Mouse (Mus musculus) liver, postnatal 0 days (tissue): ENCODE measurements around the gene Methig1. TPM values are rescaled to one million over a fixed set of nuclear protein-coding genes. Genes with fewer than 3 reads are reported as not detected.
A peak's percentile ranks its signal among the peaks of the same experiment; 100 is the strongest.
"Not testable (repeated sequence)": the region's sequence is repeated elsewhere in the genome, so short reads cannot be mapped to it uniquely, and the experiment has no call there.

ENCODE experiments used
- ATAC-seq: fragments of 200-750 bp; cut with Nextera tagmentation; 2 replicates; pipeline ENCODE4 v1.8.0; 2017; ENCODE audit warnings: mild to moderate bottlenecking, moderate library complexity
- DNase-seq: peaks from one replicate; pipeline ENCODE4 v3.0.0-alpha.2; 2016
- H3K27ac ChIP-seq: fragments of 300-500 bp; sonication (generic); 2 replicates; pipeline ENCODE4 v1.5.1; 2014; ENCODE audit warnings: antibody characterized with exemption, moderate library complexity, mild to moderate bottlenecking, low read depth
- H3K27me3 ChIP-seq: fragments of 300-500 bp; sonication (generic); 2 replicates; pipeline ENCODE4 v1.6.1; 2014; ENCODE audit warnings: low read length, control low read depth, mixed read lengths; ENCODE audit not compliant: insufficient read depth
- H3K36me3 ChIP-seq: fragments of 300-500 bp; sonication (generic); replicated peaks from 2 replicates; pipeline ENCODE4 v1.6.1; 2014; ENCODE audit warnings: mild to moderate bottlenecking, control low read depth, low read length, moderate library complexity, mixed read lengths; ENCODE audit not compliant: insufficient read depth
- H3K4me1 ChIP-seq: fragments of 300-500 bp; sonication (generic); 2 replicates; pipeline ENCODE4 v1.6.1; 2014; ENCODE audit warnings: antibody characterized with exemption, mild to moderate bottlenecking, control low read depth; ENCODE audit not compliant: insufficient read depth
- H3K4me2 ChIP-seq: fragments of 300-500 bp; sonication (generic); 2 replicates; pipeline ENCODE4 v1.6.1; 2014; ENCODE audit warnings: low read depth, mild to moderate bottlenecking, low read length, moderate library complexity, mixed read lengths
- H3K4me3 ChIP-seq: fragments of 300-500 bp; sonication (generic); 2 replicates; pipeline ENCODE4 v1.5.1; 2014; ENCODE audit warnings: low read depth, low read length
- H3K9ac ChIP-seq: fragments of 300-500 bp; sonication (generic); replicated peaks from 2 replicates; pipeline ENCODE4 v1.6.1; 2014; ENCODE audit warnings: mild to moderate bottlenecking, moderate library complexity
- H3K9me3 ChIP-seq: fragments of 300-500 bp; sonication (generic); 2 replicates; pipeline ENCODE4 v1.6.1; 2016; ENCODE audit warnings: mild to moderate bottlenecking, control low read depth, low read length, mixed read lengths
- CTCF ChIP-seq: sonication (generic); IDR thresholded peaks from 2 replicates; pipeline ENCODE4 v1.5.1; 2016; ENCODE audit warnings: antibody characterized with exemption, low read depth
- EP300 ChIP-seq: IDR thresholded peaks from 2 replicates; pipeline ENCODE4 v1.6.1; 2016; ENCODE audit warnings: antibody characterized with exemption, low read depth, mild to moderate bottlenecking
- WGBS: fragments of 180-500 bp; shearing (Covaris S2); extraction: QIAGEN DNeasy Blood & Tissue Kit; methylation state at CpG from one replicate; pipeline ENCODE4 v1.1.7; 2014; ENCODE audit not compliant: insufficient replicate concordance; 5-methylcytosine and 5-hydroxymethylcytosine counted together
- polyA plus RNA-seq: library from polyadenylated mRNA; unstranded; fragments of >200 nt; fragmentation: Nextera tagmentation; extraction: Ambion mirVana; gene quantifications from 2 replicates; pipeline ENCODE4 v1.2.1, GENCODE M21; 2015

Methig1 gene
- polyA plus RNA-seq, 1 experiment from 2014 or later = 0.12 TPM

DNA sequence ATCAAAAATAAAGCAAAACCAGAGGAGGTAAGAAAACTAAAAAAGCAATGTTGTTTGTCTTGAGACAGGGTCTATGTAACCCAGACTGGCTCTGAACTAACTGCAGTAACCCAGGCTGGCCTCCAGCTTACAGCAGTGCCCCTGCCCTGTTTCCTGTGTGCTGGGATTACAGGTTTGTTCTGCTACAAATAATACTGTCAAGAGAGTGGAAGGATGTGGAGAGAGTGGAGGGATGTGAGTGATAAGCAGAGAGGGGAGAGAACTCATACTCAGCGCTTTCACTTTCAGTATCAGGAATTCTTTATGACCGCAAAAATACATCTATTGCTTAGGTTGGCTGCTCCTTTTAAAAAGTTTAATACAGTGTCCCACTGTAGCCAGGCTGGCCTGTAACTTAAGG, 40.6 kb upstream of the Methig1 start:
- no peak for DNase-seq
- H3K9ac ChIP-seq = no peak overlapping the region; the same call in 1 of the 2 replicates
- WGBS = 31% methylated on average over 2 of the region's 2 CpGs

DNA sequence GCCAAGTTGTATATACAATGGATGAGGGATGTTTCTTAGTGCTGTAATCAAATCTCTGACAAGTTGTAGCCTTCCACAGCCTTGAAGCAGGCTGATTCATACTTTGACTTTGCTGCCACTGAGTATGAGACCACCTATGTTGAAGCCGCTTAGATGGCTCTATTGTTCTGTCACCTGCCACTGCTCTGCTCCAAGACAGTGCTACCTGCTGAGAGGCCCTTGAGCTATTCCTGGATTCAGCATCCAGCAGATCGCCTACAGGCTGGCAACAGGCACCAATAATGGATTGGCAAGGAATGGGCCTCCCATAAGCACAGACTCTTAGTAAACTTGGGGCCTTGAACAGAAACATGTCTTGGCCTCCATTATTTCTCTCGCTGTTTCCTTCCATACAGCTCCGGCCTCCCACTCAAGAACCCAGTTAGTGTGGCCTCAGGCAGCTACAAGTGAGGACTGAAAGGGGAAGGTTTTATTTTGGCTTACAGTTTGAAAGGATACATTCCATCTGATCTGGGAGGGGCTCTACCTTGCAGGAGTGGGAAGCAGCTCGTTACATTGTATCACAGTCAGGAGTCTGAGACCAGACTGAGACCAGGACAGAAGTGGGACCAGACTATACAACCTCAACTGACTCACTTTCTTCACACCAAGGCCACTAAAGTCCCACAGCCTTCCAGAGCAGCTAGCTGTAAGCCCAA, 38.4 kb upstream of the Methig1 start:
- no peak overlapping the region for H3K4me2 ChIP-seq
- H3K4me1 ChIP-seq = peaks cover 14% of the 10 kb centered on the region; the same call in 1 of the 2 replicates
- no peaks in the 10 kb centered on the region for H3K9me3 ChIP-seq
- no peak for ATAC-seq
- no peak overlapping the region for H3K4me3 ChIP-seq
- no peak for DNase-seq
- H3K27ac ChIP-seq = no peak overlapping the region
- H3K36me3 ChIP-seq = no peaks in the 10 kb centered on the region
- TF ChIP-seq CTCF (no peak), EP300 (no peak)
- WGBS = 92% methylated on average over 5 of the region's 5 CpGs
- no peak overlapping the region for H3K9ac ChIP-seq
- H3K27me3 ChIP-seq = no peaks in the 10 kb centered on the region

More for the DNA sequence above, 40.6 kb upstream of the Methig1 start:
- H3K36me3 ChIP-seq = no peaks in the 10 kb centered on the region
- H3K9me3 ChIP-seq = no peaks in the 10 kb centered on the region
- peaks cover 9% of the 10 kb centered on the region; the same call in 1 of the 2 replicates for H3K4me1 ChIP-seq
- H3K4me2 ChIP-seq = peak overlapping the region; percentile 44
- H3K4me3 ChIP-seq = no peak overlapping the region
- TF ChIP-seq CTCF = no peak
- no peak for TF ChIP-seq EP300
- no peaks in the 10 kb centered on the region for H3K27me3 ChIP-seq
- ATAC-seq = no peak
- 0 out of 2 replicates have a peak overlapping the region, but pooled peaks have one; percentile 11 for H3K27ac ChIP-seq

DNA sequence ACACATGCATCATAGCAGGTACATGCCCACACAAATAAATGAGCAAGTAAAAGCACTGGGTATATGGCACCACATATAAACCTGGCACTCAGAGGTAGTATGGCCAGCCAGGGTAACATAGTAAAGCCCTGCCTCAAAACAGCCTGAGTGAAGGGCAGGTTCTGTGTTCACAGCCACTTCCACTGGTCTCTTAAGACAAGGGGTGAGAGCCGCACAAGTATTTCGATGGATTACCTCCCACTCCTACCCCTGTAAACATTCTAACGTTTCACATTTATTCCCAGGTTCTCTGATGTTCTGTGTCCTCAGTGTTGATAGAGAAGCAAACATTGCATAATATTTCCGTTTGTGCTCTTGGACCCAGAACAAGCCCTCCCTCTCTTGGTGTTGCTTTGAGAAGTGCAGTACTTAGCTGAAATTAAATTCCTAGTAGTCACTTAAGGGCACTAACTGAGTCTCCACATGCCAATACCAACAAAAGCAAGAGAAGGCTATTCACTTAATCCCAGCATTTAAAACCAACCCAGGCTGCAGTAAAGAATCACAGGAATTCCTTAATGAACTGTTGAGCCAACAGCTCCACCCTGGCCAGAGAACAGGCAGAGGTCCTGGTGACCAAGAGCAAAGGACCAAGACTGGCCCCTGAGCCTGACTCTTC, 34.8 kb upstream of the Methig1 start:
- H3K4me3 ChIP-seq, H3K9ac ChIP-seq, H3K9me3 ChIP-seq, H3K4me2 ChIP-seq, H3K27me3 ChIP-seq, H3K4me1 ChIP-seq, DNase-seq, H3K36me3 ChIP-seq: not testable (repeated sequence)
- peak overlapping the region; percentile 68 for H3K27ac ChIP-seq
- peak; percentile 78 for ATAC-seq
- WGBS = 42% methylated on average over 4 of the region's 4 CpGs

DNA sequence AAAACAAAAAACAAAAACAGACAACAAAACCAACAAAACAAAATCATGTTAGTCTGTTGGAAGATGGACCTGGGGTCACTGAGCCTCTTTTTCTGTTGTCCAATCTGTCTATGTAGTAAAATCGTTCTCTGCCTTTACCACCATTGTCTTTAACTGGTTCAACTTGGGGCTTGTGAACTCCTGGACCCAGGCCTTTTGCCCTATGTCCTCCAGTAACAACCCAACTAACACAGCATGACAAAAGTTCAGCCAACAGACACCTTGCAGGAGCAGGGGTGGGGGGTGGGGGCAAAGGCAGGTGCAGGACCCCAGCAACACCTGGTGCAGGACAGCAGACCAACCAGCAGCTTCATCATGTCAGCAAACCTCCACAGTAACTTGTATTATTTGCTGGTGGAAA, 33.1 kb upstream of the Methig1 start:
- H3K27me3 ChIP-seq = no peaks in the 10 kb centered on the region
- H3K4me1 ChIP-seq = 0 out of 2 replicates have a peak, but pooled peaks cover 10% of the 10 kb centered on the region
- 59% methylated on average over 1 of the region's 1 CpGs for WGBS
- no peak overlapping the region for H3K4me2 ChIP-seq
- no peak for ATAC-seq
- no peaks in the 10 kb centered on the region for H3K36me3 ChIP-seq
- peak overlapping the region; percentile 58 for H3K27ac ChIP-seq
- no peak overlapping the region for H3K4me3 ChIP-seq
- no peak for DNase-seq
- H3K9ac ChIP-seq = no peak overlapping the region
- no peaks in the 10 kb centered on the region for H3K9me3 ChIP-seq
- no peak for TF ChIP-seq CTCF

DNA sequence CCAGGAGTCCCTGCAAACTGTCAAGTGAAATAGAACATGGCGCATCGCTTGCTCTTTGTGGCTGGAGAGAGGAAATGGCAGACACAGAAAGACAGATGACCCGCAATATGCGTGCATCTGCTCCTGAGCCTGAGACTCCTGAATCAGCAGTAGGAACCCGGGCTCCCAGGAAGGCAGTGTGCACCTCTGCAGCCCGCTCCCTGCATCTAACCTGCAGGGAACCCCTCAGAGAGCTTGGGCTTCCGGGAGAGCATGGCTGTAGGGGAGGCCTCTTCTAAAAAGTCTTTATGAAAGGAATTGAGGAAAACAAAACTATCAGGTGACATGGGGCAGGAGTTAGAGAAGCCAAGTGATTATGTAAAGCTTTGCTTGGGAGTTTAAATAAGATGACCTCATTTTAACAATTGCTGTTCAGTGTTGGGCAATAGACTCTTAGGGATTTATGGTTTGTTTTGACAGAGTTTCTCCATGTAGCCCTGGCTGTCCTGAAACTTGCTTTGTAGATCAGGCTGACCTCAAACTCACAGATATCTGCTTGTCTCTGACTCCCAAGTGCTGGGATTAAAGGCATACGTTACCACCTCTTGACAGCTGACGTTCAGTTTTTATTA, 32.5 kb upstream of the Methig1 start:
- WGBS = 61% methylated on average over 9 of the region's 9 CpGs
- no peaks in the 10 kb centered on the region for H3K36me3 ChIP-seq
- ATAC-seq (peak; percentile 63), DNase-seq (no peak)
- no peak overlapping the region for H3K9ac ChIP-seq
- no peaks in the 10 kb centered on the region for H3K9me3 ChIP-seq
- peak overlapping the region; percentile 58 for H3K27ac ChIP-seq
- H3K4me3 ChIP-seq = no peak overlapping the region
- H3K27me3 ChIP-seq = no peaks in the 10 kb centered on the region
- 0 out of 2 replicates have a peak, but pooled peaks cover 10% of the 10 kb centered on the region for H3K4me1 ChIP-seq
- no peak for TF ChIP-seq CTCF
- TF ChIP-seq EP300 = no peak; the same call in 1 of the 2 replicates
- H3K4me2 ChIP-seq = no peak overlapping the region

DNA sequence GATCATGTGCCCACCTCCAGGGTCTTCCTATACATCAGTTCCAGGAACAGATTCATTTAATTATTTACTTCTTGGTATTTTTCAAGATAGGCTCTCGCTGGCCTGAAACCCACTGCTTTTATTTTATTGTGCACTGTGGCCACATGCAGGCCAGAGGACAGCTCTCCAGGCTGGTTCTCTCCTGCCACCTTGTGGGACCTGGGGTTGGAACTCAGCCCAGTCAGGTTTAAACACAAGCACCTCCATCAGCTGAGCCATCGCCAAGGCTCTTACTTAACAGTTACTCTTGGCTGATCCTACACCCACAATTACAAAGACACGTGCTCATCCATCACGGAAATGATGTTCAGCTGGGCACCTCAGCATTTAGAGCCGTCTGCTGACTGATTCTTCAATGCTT, 31.8 kb upstream of the Methig1 start:
- Histone ChIP-seq H3K4me3 (no peak overlapping the region), H3K27ac (peak overlapping the region; percentile 58; the same call in 1 of the 2 replicates), H3K27me3 (no peaks in the 10 kb centered on the region), H3K4me1 (0 out of 2 replicates have a peak, but pooled peaks cover 10% of the 10 kb centered on the region), H3K9me3 (no peaks in the 10 kb centered on the region), H3K36me3 (no peaks in the 10 kb centered on the region), H3K9ac (no peak overlapping the region), H3K4me2 (no peak overlapping the region)
- WGBS = 40% methylated on average over 5 of the region's 5 CpGs
- DNase-seq = peak; percentile 68
- TF ChIP-seq EP300 (no peak), CTCF (peak; percentile 75)
- peak; percentile 69 for ATAC-seq
